11 mouse cellular contexts compared by ENCODE assay signal in the genomic region with DNA sequence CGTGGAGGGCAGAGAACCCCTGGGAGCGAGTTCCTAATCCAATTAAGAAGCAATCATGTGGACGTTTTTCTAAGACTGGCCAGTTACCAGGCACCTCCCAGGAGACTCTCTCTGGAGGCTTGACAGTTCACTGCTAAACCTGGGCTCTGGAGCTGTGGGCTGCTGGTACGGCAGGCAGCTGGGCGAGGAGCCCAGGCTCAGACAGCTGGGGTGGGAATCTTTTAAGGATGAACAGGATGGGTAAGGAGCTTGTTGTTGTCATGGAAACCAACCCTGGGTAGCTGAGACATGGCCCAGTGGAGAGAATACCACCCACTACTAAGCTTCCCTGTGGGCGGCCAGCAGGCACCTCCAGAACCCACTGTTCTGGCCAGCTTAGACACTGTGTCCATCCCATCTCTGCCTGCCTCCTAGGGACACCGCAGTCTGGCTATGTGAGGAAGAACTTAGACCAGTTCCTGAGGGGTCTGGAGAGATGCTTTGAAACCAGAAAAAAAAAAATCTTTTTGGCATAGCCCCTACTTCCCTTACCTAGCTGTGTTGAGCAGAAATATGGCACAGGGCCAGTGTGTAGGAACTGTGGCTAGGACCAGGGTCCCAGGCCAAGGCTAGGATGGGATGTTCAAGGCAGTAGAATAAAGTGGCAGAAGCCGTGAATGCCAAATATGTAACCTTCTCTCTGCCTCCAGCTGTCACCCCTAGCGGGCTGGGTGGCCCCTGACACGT. TPM values are rescaled to one million over a fixed set of nuclear protein-coding genes. Genes with fewer than 3 reads are reported as not detected.
DNase-seq lines count a peak whose midpoint lies in the region; ATAC-seq and TF ChIP-seq lines count a peak whose summit lies in the region.
"Had no signal": no experiment of that assay in that cellular context is flagged by ENCODE, and none has a peak within 500 bp of the region (broad histone marks: within the 10 kb centered on the region; RNA-seq: fewer than 3 reads in every experiment).

No protein-coding gene starts in this region.

- 15% methylated on average over 10 of the region's 10 CpGs for WGBS in midbrain, embryonic 13.5 days
- 37% methylated on average over 10 of the region's 10 CpGs for WGBS in stomach, postnatal 0 days

- H3K9me3 ChIP-seq in midbrain, embryonic 13.5 days: no peaks in the 10 kb centered on the region
- no peaks in the 10 kb centered on the region for H3K9me3 ChIP-seq in stomach, postnatal 0 days (ENCODE audit: control insufficient read depth, low read length)

- peak overlapping the region; percentile 19; the same call in 1 of the 2 replicates for H3K4me2 ChIP-seq in midbrain, embryonic 13.5 days (replicated peaks)
- H3K4me2 ChIP-seq in stomach, postnatal 0 days (replicated peaks; ENCODE audit: low read depth): no peak overlapping the region

- TF ChIP-seq CTCF in stomach, postnatal 0 days (IDR thresholded peaks at IDR 0.05; ENCODE audit: low read depth): no peak

- peak overlapping the region; percentile 44 for H3K27ac ChIP-seq in midbrain, embryonic 13.5 days
- no peak overlapping the region for H3K27ac ChIP-seq in stomach, postnatal 0 days (replicated peaks)

- H3K4me3 ChIP-seq in midbrain, embryonic 13.5 days (replicated peaks): no peak overlapping the region
- H3K4me3 ChIP-seq in stomach, postnatal 0 days (ENCODE audit: low read depth, low read length): no peak overlapping the region

- H3K9ac ChIP-seq in midbrain, embryonic 13.5 days (replicated peaks): no peak overlapping the region
- no peak overlapping the region for H3K9ac ChIP-seq in stomach, postnatal 0 days (ENCODE audit: low read length)

- peak; percentile 69 for DNase-seq in NIH3T3 (ENCODE audit: low read depth)
- DNase-seq in cerebellum, postnatal 10 days: peak; percentile 89 to 93
- peak; percentile 79 to 85 for DNase-seq in layer of hippocampus, adult 18-20 months (ENCODE audit: low spot score in 2 of 2)
- no peak for DNase-seq in lung, postnatal 25 days (ENCODE audit: low spot score)
- no peak for DNase-seq in stomach, postnatal 0 days (ENCODE audit: low spot score)
- DNase-seq in thymus, postnatal 36 days: no peak

- H3K27me3 ChIP-seq in midbrain, embryonic 13.5 days: peaks cover 9% of the 10 kb centered on the region; the same call in 1 of the 2 replicates
- H3K27me3 ChIP-seq in stomach, postnatal 0 days (ENCODE audit: control insufficient read depth, insufficient read depth, low read length): no peaks in the 10 kb centered on the region

- peak; percentile 82 for ATAC-seq in midbrain, embryonic 13.5 days
- ATAC-seq in stomach, postnatal 0 days (ENCODE audit: low FRiP score, low TSS enrichment): no peak
- ATAC-seq in granulocyte monocyte progenitor cell, adult 5-6 weeks (replicated peaks; ENCODE audit: poor library complexity, severe bottlenecking): no peak

- no peak for TF ChIP-seq EP300 in stomach, postnatal 0 days (optimal IDR thresholded peaks at IDR 0.05)

- H3K4me1 ChIP-seq in midbrain, embryonic 13.5 days (replicated peaks): peaks cover 27% of the 10 kb centered on the region
- H3K4me1 ChIP-seq in stomach, postnatal 0 days (replicated peaks; ENCODE audit: control insufficient read depth, insufficient read depth): no peaks in the 10 kb centered on the region

- H3K36me3 ChIP-seq in midbrain, embryonic 13.5 days: no peaks in the 10 kb centered on the region
- H3K36me3 ChIP-seq in stomach, postnatal 0 days (ENCODE audit: control insufficient read depth, insufficient read depth, low read length): no peaks in the 10 kb centered on the region

RNA-seq across cellular contexts. Expression of gene Rprml, which starts 17.0 kb away (rescaled TPM):
- total RNA-seq in layer of hippocampus, adult 18-20 months (2021): 100 to 1,000 TPM; 109 to 113 TPM
- polyA plus RNA-seq in midbrain, embryonic 13.5 days (2015; fragmentation: Nextera tagmentation; extraction: Ambion mirVana): 0.22 TPM in 1 of 2 replicates, not detected in the other
- polyA plus RNA-seq in stomach, postnatal 0 days (2015; fragmentation: Nextera tagmentation; extraction: Ambion mirVana): 0.16 and 0.25 TPM in 2 replicates
- not detected in 2 replicates for total RNA-seq in granulocyte monocyte progenitor cell, adult 5-6 weeks (2014; fragmentation: Nextera tagmentation)
- not detected in 2 replicates for total RNA-seq in granulocyte monocyte progenitor cell, adult 5-6 weeks (2017)
- total RNA-seq: hematopoietic stem cell, adult 5-6 weeks; MEL had no signal
- polyA plus RNA-seq: stomach, embryonic 14.5 days had no signal

RNA-seq across cellular contexts. Expression of gene Lyzl6, which starts 27.7 kb away (rescaled TPM):
- not detected for total RNA-seq in layer of hippocampus, adult 18-20 months (2021)
- polyA plus RNA-seq in midbrain, embryonic 13.5 days (2015; fragmentation: Nextera tagmentation; extraction: Ambion mirVana): not detected in 2 replicates
- not detected in 2 replicates for polyA plus RNA-seq in stomach, postnatal 0 days (2015; fragmentation: Nextera tagmentation; extraction: Ambion mirVana)
- not detected in 2 replicates for total RNA-seq in granulocyte monocyte progenitor cell, adult 5-6 weeks (2014; fragmentation: Nextera tagmentation)
- total RNA-seq in granulocyte monocyte progenitor cell, adult 5-6 weeks (2017): not detected in 2 replicates
- total RNA-seq: hematopoietic stem cell, adult 5-6 weeks; MEL had no signal
- polyA plus RNA-seq: stomach, embryonic 14.5 days had no signal

RNA-seq across cellular contexts. Expression of gene Gosr2, which starts 31.4 kb away (rescaled TPM):
- total RNA-seq in layer of hippocampus, adult 18-20 months (2021): 10 to 100 TPM; 67.2 to 67.8 TPM
- 90.5 and 96.1 TPM in 2 replicates for polyA plus RNA-seq in midbrain, embryonic 13.5 days (2015; fragmentation: Nextera tagmentation; extraction: Ambion mirVana)
- 58.7 and 60.4 TPM in 2 replicates for polyA plus RNA-seq in stomach, postnatal 0 days (2015; fragmentation: Nextera tagmentation; extraction: Ambion mirVana)
- total RNA-seq in granulocyte monocyte progenitor cell, adult 5-6 weeks (2014; fragmentation: Nextera tagmentation): 48.8 and 57.1 TPM in 2 replicates
- total RNA-seq in granulocyte monocyte progenitor cell, adult 5-6 weeks (2017): 46.3 and 51.3 TPM in 2 replicates

RNA-seq across cellular contexts. Expression of gene Gm884, which starts 45.4 kb away (rescaled TPM):
- not detected for total RNA-seq in layer of hippocampus, adult 18-20 months (2021)
- not detected in 2 replicates for polyA plus RNA-seq in midbrain, embryonic 13.5 days (2015; fragmentation: Nextera tagmentation; extraction: Ambion mirVana)
- polyA plus RNA-seq in stomach, postnatal 0 days (2015; fragmentation: Nextera tagmentation; extraction: Ambion mirVana): not detected in 2 replicates
- total RNA-seq in granulocyte monocyte progenitor cell, adult 5-6 weeks (2014; fragmentation: Nextera tagmentation): not detected in 2 replicates
- total RNA-seq in granulocyte monocyte progenitor cell, adult 5-6 weeks (2017): not detected in 2 replicates
- total RNA-seq: hematopoietic stem cell, adult 5-6 weeks; MEL had no signal
- polyA plus RNA-seq: stomach, embryonic 14.5 days had no signal

Comparison
In these comparisons a context has a peak if more than half of its experiments do, and no peak if none do; other contexts are left out.
1. DNase-seq: peak in NIH3T3 (single experiment), cerebellum, postnatal 10 days (2 of 2) and layer of hippocampus, adult 18-20 months (2 of 2); none in lung, postnatal 25 days (single experiment), stomach, postnatal 0 days (single experiment) and thymus, postnatal 36 days (0 of 2).
2. RNA of gene Rprml, which starts 17.0 kb away (total RNA-seq): 109 to 113 TPM in layer of hippocampus, adult 18-20 months; not detected in granulocyte monocyte progenitor cell, adult 5-6 weeks; every median in the first group is over 100 times any median in the second.